Mouse (Mus musculus): ENCODE results near the gene Apbb2. TPM values are rescaled to one million over a fixed set of nuclear protein-coding genes. Genes with fewer than 3 reads are reported as not detected.

Apbb2 gene
- polyA plus RNA-seq, 1 experiment: 27.7 TPM

GRCm38 (mm10) chr5:66280742-66281141 is 337.8 kb downstream of the Apbb2 start:
- H3K4me3 ChIP-seq (ENCODE audit: insufficient read depth, low read depth, low read length): no peak overlapping the region
- no peak for DNase-seq
- H3K27ac ChIP-seq (ENCODE audit: insufficient read depth, low read depth, low read length): no peak overlapping the region
- no peaks in the 10 kb centered on the region for H3K4me1 ChIP-seq (ENCODE audit: control insufficient read depth, insufficient read depth, low read length)
- TF ChIP-seq CTCF (conservative IDR thresholded peaks at IDR 0.05; ENCODE audit: insufficient read depth, insufficient read length, low read depth, low read length) (peak; percentile 37), POLR2A (IDR thresholded peaks at IDR 0.05; ENCODE audit: low read depth, low read length) (no peak)
- 77% methylated on average over 6 of the region's 6 CpGs for WGBS
- H3K27me3 ChIP-seq (replicated peaks; ENCODE audit: control insufficient read depth, insufficient read depth, low read length): no peaks in the 10 kb centered on the region
- H3K36me3 ChIP-seq (ENCODE audit: control insufficient read depth, insufficient read depth, low read length): no peaks in the 10 kb centered on the region

GRCm38 (mm10) chr5:66279650-66280049 is 338.9 kb downstream of the Apbb2 start:
- TF ChIP-seq CTCF (conservative IDR thresholded peaks at IDR 0.05; ENCODE audit: insufficient read depth, insufficient read length, low read depth, low read length) (no peak), POLR2A (IDR thresholded peaks at IDR 0.05; ENCODE audit: low read depth, low read length) (no peak)
- no peak overlapping the region for H3K4me3 ChIP-seq (ENCODE audit: insufficient read depth, low read depth, low read length)
- no peaks in the 10 kb centered on the region for H3K36me3 ChIP-seq (ENCODE audit: control insufficient read depth, insufficient read depth, low read length)
- H3K27me3 ChIP-seq (replicated peaks; ENCODE audit: control insufficient read depth, insufficient read depth, low read length): no peaks in the 10 kb centered on the region
- DNase-seq: no peak
- no peaks in the 10 kb centered on the region for H3K4me1 ChIP-seq (ENCODE audit: control insufficient read depth, insufficient read depth, low read length)
- 80% methylated on average over 2 of the region's 2 CpGs for WGBS
- no peak overlapping the region for H3K27ac ChIP-seq (ENCODE audit: insufficient read depth, low read depth, low read length)

GRCm38 (mm10) chr5:66274417-66274816 is 344.2 kb downstream of the Apbb2 start:
- no peaks in the 10 kb centered on the region for H3K27me3 ChIP-seq (replicated peaks; ENCODE audit: control insufficient read depth, insufficient read depth, low read length)
- H3K36me3 ChIP-seq (ENCODE audit: control insufficient read depth, insufficient read depth, low read length): no peaks in the 10 kb centered on the region
- no peaks in the 10 kb centered on the region for H3K4me1 ChIP-seq (ENCODE audit: control insufficient read depth, insufficient read depth, low read length)
- TF ChIP-seq POLR2A (IDR thresholded peaks at IDR 0.05; ENCODE audit: low read depth, low read length) (no peak), CTCF (conservative IDR thresholded peaks at IDR 0.05; ENCODE audit: insufficient read depth, insufficient read length, low read depth, low read length) (no peak)
- H3K4me3 ChIP-seq (ENCODE audit: insufficient read depth, low read depth, low read length): no peak overlapping the region
- DNase-seq: no peak
- H3K27ac ChIP-seq (ENCODE audit: insufficient read depth, low read depth, low read length): no peak overlapping the region
- 61% methylated on average over 3 of the region's 3 CpGs for WGBS

- Histone ChIP-seq H3K4me3 (ENCODE audit: insufficient read depth, low read depth, low read length) (no peak overlapping the region), H3K36me3 (ENCODE audit: control insufficient read depth, insufficient read depth, low read length) (no peaks in the 10 kb centered on the region), H3K27me3 (replicated peaks; ENCODE audit: control insufficient read depth, insufficient read depth, low read length) (no peaks in the 10 kb centered on the region), H3K27ac (ENCODE audit: insufficient read depth, low read depth, low read length) (no peak overlapping the region), H3K4me1 (ENCODE audit: control insufficient read depth, insufficient read depth, low read length) (no peaks in the 10 kb centered on the region)
- WGBS: 89% methylated on average over 2 of the region's 2 CpGs
- no peak for TF ChIP-seq CTCF (conservative IDR thresholded peaks at IDR 0.05; ENCODE audit: insufficient read depth, insufficient read length, low read depth, low read length)
- no peak for TF ChIP-seq POLR2A (IDR thresholded peaks at IDR 0.05; ENCODE audit: low read depth, low read length)
- no peak for DNase-seq
Observed at GRCm38 (mm10) chr5:66271141-66271540, 347.4 kb downstream of the Apbb2 start.

- no peaks in the 10 kb centered on the region for H3K4me1 ChIP-seq (ENCODE audit: control insufficient read depth, insufficient read depth, low read length)
- WGBS: 73% methylated on average over 7 of the region's 7 CpGs
- peak; percentile 16 for DNase-seq
Observed at GRCm38 (mm10) chr5:66269616-66270015, 349.0 kb downstream of the Apbb2 start.

GRCm38 (mm10) chr5:66263398-66263797 is 355.2 kb downstream of the Apbb2 start:
- Histone ChIP-seq H3K4me3 (ENCODE audit: insufficient read depth, low read depth, low read length) (no peak overlapping the region), H3K27me3 (replicated peaks; ENCODE audit: control insufficient read depth, insufficient read depth, low read length) (no peaks in the 10 kb centered on the region), H3K27ac (ENCODE audit: insufficient read depth, low read depth, low read length) (no peak overlapping the region), H3K36me3 (ENCODE audit: control insufficient read depth, insufficient read depth, low read length) (no peaks in the 10 kb centered on the region), H3K4me1 (ENCODE audit: control insufficient read depth, insufficient read depth, low read length) (0 out of 2 replicates have a peak, but pooled peaks cover 2% of the 10 kb centered on the region)
- WGBS: 44% methylated on average over 4 of the region's 4 CpGs
- TF ChIP-seq POLR2A (IDR thresholded peaks at IDR 0.05; ENCODE audit: low read depth, low read length): no peak
- TF ChIP-seq CTCF (conservative IDR thresholded peaks at IDR 0.05; ENCODE audit: insufficient read depth, insufficient read length, low read depth, low read length): peak; percentile 40
- peak; percentile 38 for DNase-seq

More at GRCm38 (mm10) chr5:66269616-66270015, 349.0 kb downstream of the Apbb2 start:
- Histone ChIP-seq H3K27ac (ENCODE audit: insufficient read depth, low read depth, low read length) (no peak overlapping the region), H3K36me3 (ENCODE audit: control insufficient read depth, insufficient read depth, low read length) (no peaks in the 10 kb centered on the region), H3K27me3 (replicated peaks; ENCODE audit: control insufficient read depth, insufficient read depth, low read length) (no peaks in the 10 kb centered on the region), H3K4me3 (ENCODE audit: insufficient read depth, low read depth, low read length) (no peak overlapping the region)
- no peak for TF ChIP-seq POLR2A (IDR thresholded peaks at IDR 0.05; ENCODE audit: low read depth, low read length)
- TF ChIP-seq CTCF (conservative IDR thresholded peaks at IDR 0.05; ENCODE audit: insufficient read depth, insufficient read length, low read depth, low read length): no peak

GRCm38 (mm10) chr5:66262475-66262874 is 356.1 kb downstream of the Apbb2 start:
- TF ChIP-seq POLR2A (IDR thresholded peaks at IDR 0.05; ENCODE audit: low read depth, low read length) (no peak), CTCF (conservative IDR thresholded peaks at IDR 0.05; ENCODE audit: insufficient read depth, insufficient read length, low read depth, low read length) (no peak)
- H3K27ac ChIP-seq (ENCODE audit: insufficient read depth, low read depth, low read length): no peak overlapping the region
- 84% methylated on average over 2 of the region's 2 CpGs for WGBS
- no peaks in the 10 kb centered on the region for H3K27me3 ChIP-seq (replicated peaks; ENCODE audit: control insufficient read depth, insufficient read depth, low read length)
- H3K36me3 ChIP-seq (ENCODE audit: control insufficient read depth, insufficient read depth, low read length): no peaks in the 10 kb centered on the region
- 0 out of 2 replicates have a peak, but pooled peaks cover 2% of the 10 kb centered on the region for H3K4me1 ChIP-seq (ENCODE audit: control insufficient read depth, insufficient read depth, low read length)
- DNase-seq: no peak
- no peak overlapping the region for H3K4me3 ChIP-seq (ENCODE audit: insufficient read depth, low read depth, low read length)

Data from kidney, adult 2 months (tissue).